Mouse (Mus musculus): Measurements from ENCODE around the gene Samm50.

Gene Samm50

DNA sequence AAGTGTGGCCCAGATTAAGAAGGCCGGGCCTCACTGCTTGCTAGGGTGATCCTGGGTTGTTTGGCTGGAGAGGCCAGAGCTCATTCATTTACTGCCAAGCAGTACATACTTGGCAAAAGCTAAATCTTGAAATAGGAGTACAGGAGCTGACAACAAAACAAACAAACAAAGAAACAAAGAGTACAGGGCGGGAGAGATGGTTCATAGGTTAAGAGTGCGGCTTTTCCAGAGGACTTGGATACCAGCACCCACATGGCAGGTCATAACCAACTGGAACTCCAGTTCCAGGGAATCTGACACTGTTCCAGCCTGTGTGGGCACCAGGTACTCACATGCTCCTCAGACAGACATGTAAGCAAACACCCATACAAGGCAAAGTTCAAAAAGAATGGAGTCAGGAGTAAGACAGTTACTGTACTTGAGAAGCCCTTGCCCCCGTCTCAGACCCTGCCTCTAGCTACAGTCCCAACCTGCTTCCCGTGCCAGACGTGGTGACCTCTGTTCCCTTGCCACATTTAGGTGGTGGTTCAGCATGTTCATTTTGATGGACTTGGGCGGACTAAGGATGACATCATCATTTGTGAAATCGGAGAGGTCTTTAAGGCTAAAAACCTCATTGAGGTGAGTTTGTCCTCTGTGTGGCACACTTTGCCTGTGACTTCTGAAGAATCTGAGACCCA is 4.6 kb downstream of the Samm50 start:
- no peak for TF ChIP-seq GATA4 (IDR thresholded peaks at IDR 0.05; ENCODE audit: insufficient replicate concordance, low read length)

DNA sequence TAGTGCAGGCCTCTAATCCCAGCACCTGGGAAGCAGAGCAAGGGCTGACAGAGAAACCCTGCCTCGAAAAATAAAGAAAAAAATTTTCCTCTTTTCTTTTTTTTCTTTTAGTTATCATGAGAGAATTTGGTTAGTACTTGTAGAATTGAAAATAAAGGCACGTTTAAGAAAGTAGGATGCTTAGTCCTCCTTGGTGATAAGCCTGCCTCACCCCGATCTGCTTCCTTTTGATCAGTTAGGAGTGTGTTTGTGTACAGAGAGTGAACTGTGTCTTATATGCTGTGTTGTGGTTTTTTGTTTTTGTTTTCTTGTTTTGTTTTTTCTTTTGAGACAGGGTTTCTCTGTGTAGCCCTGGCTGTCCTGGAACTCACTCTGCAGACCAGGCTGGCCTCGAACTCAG is 15.3 kb downstream of the Samm50 start:
- TF ChIP-seq GATA4 (IDR thresholded peaks at IDR 0.05; ENCODE audit: insufficient replicate concordance, low read length), result no peak

DNA sequence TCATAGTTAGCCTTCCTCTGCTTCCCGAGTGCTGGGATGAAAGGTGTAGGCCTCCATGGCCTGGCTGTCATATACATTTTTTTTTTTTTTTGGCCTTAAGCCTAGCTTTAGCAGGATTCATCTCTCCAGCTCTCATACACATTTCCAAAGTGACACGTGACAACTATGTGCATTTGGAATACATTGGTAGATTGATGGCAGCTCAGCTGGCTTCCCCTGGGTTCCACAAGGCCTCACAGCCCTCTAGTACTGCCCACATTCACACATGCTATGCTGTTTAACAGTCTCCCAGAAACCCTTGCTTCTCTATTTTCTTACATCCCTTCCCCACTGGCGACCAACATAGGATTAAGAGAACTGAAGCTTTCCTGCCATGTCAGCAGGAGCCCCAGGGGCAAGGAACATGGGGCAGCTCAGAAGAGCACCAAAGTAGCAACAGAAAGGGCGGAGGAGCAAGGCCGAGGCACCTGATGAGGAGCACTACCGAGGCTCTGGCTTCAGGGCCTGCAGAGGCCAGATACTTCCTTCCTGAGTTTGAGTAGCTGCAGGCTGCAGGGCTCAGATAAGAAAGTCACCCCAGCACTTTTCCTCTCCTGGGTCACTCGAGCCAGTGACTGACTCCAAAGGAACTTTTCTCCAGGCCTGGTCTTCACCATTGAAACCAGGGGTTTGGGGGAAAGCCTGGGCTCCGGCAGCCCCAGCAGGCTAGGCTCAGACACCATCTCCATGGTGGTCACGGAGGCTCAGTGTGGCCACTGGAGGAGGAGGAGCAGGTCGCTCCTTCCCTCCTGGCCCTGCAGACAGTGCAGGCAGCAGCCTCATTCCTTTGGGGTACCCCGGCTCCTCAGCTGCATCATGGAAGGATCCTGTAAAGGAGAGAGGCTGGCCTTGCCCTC is 17.7 kb downstream of the Samm50 start:
- peak; percentile 88; the same call in 1 of the 2 replicates for TF ChIP-seq GATA4 (IDR thresholded peaks at IDR 0.05; ENCODE audit: insufficient replicate concordance, low read length)

DNA sequence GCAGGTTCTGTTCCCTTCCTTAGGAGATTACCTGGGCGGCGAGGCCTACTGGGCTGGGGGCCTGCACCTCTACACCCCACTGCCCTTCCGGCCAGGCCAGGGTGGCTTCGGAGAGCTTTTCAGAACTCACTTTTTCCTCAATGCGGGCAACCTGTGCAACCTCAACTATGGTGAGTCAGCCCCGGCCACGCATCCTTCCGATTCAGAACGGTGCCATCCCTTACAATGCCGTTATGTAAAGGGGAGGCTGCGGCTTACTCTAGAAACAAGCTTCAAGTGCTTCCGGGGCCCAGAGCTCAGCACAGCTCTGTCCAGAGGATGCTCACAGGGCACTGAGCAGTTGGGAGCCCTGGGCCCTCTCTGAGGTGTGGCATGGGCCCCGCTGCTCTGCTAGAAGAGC is 18.4 kb downstream of the Samm50 start:
- no peak for TF ChIP-seq GATA4 (IDR thresholded peaks at IDR 0.05; ENCODE audit: insufficient replicate concordance, low read length)

DNA sequence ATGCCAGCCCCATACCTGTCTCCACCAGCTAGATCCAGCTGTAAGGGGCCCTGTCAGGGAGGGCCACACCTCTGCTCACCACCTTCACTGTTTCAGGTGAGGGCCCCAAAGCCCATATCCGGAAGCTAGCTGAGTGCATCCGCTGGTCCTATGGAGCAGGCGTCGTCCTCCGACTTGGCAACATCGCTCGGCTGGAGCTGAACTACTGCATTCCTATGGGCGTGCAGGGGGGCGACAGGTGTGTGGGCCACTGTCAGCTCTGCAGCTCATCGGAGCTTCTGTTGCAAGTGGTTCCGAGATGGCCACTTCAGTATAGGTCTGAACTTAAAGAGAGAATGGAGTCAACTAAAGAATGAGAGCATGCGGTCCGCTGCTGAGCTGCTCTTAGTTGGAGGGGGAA is 18.9 kb downstream of the Samm50 start:
- TF ChIP-seq GATA4 (IDR thresholded peaks at IDR 0.05; ENCODE audit: insufficient replicate concordance, low read length), result no peak

DNA sequence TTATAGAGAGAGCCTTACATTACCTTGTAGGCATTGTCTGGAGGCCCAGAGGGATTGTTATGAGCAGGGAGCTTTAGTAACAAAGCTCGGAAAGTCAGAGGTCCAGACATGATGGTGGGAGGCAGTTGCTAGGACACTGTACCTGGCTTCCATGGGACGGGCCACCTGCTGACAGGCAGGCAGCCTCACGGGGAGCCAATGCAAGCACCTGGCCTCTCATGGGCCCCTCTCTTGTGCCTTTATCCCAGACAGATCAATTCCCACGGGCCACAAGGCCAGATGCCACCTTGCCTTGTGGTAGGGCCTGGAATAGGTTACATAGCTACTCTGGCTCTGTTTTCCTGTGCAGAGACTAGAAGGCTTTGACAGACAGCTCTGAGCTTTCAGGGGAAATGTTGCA is 19.5 kb downstream of the Samm50 start:
- no peak for TF ChIP-seq GATA4 (IDR thresholded peaks at IDR 0.05; ENCODE audit: insufficient replicate concordance, low read length)

DNA sequence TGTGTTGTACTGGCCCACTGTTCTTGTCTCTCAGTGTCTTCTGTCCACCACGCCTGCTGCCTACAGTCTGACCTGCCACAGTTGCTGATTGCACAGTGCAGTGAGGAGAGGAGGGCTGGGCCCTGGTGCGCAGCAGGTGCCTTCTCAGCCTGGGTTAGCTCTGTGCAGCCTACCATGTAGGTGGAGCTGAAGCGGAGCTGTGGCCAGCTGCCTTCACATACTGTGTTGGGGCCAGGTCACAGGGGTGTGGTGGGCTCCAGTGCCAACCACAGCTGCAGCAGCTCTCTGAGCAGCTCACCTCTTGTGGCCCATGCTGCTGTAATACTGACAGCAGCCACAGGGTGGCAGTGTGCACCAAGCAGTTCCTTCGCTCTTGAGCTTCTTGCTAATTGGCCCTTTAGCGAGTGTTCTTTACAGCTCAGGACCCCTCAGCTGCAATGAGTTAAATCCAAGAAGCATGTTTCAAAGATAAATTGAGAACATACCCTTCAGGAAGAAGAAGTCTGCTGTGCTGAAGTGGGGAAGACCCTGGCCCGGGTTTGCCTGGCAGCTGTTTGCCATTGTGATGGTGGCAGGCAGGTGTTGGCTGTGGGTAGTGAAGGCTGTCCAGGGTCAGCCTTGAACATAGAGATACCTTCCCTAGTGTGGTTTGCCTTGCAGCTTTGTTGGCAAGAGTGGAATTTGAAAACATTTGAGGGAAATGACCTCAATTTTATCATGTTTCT is 20.2 kb downstream of the Samm50 start:
- no peak for TF ChIP-seq GATA4 (IDR thresholded peaks at IDR 0.05; ENCODE audit: insufficient replicate concordance, low read length)

DNA sequence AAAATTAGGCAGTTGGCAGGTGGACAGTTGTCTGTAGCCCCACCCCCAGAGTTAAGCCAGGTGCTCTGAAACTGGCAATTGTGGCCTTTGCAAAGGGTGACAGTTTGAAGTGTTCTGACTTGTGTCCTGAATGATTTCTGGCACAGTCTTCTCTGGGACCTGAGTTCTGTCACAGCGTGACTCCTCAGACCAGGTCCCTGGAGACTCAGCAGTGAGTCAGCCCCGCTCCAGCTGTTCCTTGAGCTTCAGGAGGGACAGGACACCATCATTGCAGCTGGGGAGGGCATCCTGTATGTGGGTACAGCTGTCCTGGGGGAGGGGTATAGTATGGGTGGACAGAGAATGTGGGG is 20.7 kb downstream of the Samm50 start:
- no peak for TF ChIP-seq GATA4 (IDR thresholded peaks at IDR 0.05; ENCODE audit: insufficient replicate concordance, low read length)

DNA sequence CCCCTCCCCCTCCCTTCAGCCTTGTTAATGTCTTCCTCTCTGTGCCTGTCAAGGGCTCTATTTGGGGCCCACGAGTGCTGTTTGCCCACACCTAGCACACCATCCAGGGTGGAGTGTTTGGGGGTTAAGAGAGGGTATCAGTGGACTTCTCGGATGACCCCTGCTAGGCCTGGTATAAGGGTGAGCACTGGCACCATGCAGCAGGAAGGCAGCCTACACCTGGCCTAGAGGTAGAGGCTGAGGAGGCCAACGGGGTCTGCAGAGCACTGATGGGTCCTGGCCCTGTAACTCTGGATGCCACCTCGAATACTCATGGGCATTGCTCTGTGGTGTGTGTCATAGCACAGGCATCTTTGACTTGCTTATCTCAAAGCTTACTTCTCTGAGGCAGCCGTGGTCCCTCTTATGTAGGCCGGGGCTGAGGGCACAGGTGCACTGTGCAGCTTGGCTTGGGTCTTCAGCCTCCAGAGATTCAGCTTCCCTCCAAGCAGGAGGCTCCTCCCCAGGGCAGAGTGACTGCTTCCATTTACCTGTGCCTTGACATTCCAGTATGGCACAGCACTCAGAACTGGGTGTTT is 21.2 kb downstream of the Samm50 start:
- no peak for TF ChIP-seq GATA4 (IDR thresholded peaks at IDR 0.05; ENCODE audit: insufficient replicate concordance, low read length)

DNA sequence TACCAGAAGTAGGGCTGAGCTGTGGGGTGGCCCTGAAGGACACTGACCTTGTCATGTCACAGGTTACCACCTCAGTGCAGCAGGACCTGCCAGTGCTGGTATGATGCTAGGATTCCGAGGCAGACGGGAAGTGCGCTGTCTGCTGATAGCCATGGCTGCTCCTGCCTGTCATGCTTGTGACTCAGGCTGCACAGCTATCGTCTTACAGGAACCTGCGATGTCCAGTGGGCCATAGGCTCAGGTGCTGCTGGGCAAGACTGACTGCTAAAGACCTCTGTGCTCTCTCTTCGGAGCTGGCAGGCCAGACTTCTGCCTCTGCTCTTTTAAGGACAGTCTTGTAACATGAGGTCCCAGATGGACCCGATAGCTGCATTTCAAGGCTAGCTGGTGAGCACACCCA is 22.4 kb downstream of the Samm50 start:
- TF ChIP-seq GATA4 (IDR thresholded peaks at IDR 0.05; ENCODE audit: insufficient replicate concordance, low read length), result no peak

DNA sequence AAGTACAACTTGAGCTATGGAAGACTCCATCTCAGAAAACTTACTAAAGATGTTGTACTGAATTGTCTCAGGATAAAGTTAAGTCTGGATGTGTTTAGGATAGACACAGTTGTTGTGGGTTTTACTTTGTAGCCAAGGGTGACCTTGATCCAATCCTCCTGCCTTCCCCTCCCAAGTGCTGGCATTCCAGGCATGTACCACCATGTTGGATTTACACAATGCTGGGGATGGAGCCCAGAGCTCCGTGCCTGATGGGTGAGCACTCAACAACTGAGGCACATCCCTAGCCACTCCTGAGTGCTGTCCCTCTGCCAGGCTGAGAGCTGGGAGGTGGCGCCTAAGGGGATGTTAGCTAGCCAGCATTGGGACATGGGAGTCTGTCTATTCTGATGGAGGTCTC is 23.2 kb downstream of the Samm50 start:
- no peak for TF ChIP-seq GATA4 (IDR thresholded peaks at IDR 0.05; ENCODE audit: insufficient replicate concordance, low read length)

DNA sequence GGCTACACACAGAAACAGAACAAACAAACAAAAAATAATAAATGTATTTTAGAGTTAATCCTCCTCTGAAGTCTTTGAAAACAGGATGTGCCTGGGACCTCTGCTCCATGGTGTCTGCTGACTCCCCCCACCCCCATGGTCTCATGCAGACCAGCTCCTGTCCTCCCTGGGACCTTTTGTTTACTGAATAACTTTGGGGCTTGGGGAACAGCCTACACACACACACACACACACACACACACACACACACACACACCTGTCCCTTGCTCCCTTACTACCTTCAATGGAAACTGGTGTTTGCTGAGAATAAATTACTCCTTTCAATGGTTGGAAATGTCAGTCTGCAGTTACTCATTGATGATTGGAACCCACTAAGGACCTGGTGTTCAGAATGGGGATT is 24.0 kb downstream of the Samm50 start:
- no peak for TF ChIP-seq GATA4 (IDR thresholded peaks at IDR 0.05; ENCODE audit: insufficient replicate concordance, low read length)

DNA sequence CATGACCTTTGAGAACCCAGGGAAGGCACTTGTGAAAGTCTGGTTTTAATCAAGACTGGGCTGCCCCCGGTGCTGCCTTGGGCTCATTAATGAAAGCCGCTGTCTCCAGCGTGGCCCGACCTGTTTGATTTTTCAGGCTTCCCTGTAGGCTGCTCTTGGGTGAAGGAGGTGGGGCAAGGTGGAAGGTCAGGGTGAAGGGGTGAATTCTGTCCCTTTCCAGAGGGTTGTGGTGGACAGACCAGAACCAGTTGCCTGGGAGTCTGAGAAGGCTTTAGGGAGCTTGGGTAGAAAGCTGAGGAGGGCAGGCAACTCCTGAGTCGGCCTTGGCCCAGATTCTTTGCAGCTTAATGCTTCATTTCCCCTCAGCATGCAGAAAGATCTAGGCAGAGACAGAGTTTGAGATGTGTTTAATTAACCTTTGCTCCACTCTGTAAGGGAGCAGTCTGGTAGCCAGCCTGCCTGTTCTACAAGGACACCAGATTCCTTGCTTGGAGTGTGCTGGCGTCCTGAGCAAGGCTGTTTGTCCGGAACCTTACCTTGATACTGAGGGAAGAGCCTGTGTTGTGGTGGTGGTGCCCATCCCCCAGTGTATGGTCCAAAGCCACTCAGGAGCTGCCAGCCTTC is 24.5 kb downstream of the Samm50 start:
- TF ChIP-seq GATA4 (IDR thresholded peaks at IDR 0.05; ENCODE audit: insufficient replicate concordance, low read length), result no peak

DNA sequence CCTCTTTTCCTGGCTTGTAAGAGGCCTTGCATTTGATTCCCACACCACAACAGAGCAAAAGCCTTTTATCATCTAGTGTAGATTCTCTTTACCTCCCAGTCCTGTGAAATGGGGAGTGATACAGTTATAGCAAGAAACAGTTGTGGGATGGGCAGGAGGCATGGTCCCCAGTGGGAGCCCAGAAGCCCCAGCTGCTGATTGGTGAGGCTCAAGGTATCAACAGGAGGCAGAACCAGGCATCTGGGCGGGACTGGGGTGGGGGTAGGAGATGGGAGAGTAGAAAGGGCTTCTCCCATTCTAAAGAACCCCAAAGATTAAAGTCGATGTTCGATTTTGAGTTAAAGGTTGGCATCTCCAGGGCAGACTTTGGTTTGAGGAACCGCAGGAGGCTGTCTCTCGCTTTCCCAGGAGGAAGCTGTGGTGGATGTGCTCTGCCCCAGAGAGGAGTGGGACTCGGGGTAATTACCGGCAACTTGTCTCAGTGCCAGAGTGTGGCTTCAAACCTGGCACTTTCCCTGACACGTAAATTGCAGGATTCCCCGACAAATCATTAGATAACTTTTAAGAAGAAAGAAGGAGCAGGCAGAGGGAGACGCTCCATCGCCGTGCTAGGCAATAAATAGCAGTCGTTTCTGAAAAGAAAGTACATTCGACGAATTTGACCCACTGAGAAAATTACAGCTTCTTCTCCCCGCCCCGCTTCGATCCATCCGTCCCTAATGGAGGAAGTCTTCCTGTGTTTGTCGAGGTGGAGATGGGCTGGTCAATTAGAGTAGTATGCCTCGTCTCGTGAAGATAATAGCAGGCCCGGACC is 26.1 kb downstream of the Samm50 start:
- no peak for TF ChIP-seq GATA4 (IDR thresholded peaks at IDR 0.05; ENCODE audit: insufficient replicate concordance, low read length)

Measured in liver, adult (tissue).